Mouse (Mus musculus) right cerebral cortex, adult 18-20 months (tissue): Measurements from ENCODE around the gene Lrmda.
"Not testable (repeated sequence)": the region's sequence is repeated elsewhere in the genome, so short reads cannot be mapped to it uniquely, and the experiment has no call there.

Experiments
- DNase-seq: peaks from one replicate; pipeline ENCODE4 v3.0.0; 2022; ENCODE audit warnings: mixed read lengths

Lrmda gene

GRCm38 (mm10) chr14:22530706-22531105 lies 511.2 kb downstream of the Lrmda start:
- no peak for DNase-seq

DNA sequence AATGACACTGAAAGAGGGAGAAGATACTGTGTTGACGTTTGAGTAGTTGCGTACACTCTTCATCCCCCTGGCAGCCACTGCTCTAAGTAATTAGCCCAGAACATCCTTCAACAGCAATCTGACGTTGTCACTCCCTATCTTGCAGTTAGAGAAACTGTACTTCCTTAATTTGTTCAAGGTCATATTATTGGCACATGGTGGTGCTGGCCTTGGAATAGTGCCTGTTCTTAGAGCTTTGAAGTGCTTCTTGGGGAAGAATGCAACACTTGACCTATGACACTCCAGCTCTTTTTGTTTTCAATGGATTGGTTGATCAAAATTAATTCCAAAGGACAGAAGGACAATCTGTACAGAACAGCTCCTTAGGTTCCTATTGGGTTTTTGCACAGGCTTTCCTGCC lies 514.0 kb downstream of the Lrmda start:
- no peak for DNase-seq

GRCm38 (mm10) chr14:22545887-22546675 lies 526.6 kb downstream of the Lrmda start:
- DNase-seq: no peak

GRCm38 (mm10) chr14:22546676-22546984 lies 527.1 kb downstream of the Lrmda start:
- no peak for DNase-seq

DNA sequence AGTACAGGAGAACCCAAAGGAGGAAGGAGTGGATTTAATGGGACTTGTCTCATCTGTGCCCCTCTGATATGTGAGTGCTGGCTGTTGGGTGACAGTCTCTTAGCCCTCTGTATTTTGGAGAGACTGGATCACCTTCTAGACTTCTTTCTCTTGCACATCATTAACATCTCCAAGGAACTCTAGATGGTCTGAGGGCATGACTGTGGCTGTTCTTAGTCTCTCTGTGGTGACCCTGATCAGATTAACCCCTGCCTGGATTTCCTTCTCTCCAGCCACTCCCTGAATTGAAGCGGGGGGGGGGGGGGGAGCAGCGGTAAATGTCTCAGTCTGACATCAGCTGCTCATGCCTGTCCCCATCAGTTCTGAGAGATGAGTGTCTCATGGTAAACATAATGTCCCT lies 528.8 kb downstream of the Lrmda start:
- DNase-seq: no peak

- no peak for DNase-seq
These were observed 529.7 kb downstream of the Lrmda start for GRCm38 (mm10) chr14:22549166-22549565.

DNA sequence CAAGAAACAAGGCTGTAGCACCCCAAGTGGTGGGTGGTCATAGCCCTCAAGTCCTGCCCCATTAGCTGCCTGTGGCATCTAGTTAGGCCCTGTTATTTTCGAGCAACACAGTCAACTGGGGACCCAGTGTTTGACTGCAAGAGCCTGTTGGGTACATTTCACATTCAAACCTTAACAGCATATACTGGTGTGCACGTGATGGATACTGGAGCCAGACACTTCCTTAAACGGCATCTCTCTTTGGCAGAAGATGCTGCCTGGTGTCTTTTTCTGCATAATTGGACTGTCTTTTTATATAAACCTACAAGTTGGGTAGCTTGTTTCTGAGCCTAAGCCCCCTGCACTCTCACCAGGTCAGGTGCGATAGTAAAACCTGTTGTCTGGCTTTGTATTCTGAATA lies 532.8 kb downstream of the Lrmda start:
- no peak for DNase-seq

DNA sequence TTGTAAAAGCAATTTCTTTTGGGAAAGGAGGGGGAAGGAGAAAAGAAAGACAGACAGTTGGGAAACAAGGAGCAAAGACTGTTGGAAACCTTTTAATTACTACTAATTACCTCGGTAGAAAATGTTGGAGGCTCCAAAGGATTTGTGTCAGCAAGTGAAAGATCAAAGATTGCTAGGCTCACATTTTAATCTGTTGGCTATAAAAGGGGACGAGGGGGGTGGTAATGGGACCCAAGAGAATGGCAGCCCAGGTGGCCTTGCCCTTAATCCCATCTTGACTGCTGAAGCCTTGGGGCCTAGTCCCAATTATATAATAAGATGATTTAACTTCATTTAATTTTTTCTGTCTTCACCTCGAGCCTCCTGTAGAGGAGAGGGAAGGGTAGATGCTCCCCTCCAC lies 533.3 kb downstream of the Lrmda start:
- no peak for DNase-seq

GRCm38 (mm10) chr14:22553717-22554116 lies 534.2 kb downstream of the Lrmda start:
- DNase-seq: no peak

GRCm38 (mm10) chr14:22572486-22572885 lies 553.0 kb downstream of the Lrmda start:
- no peak for DNase-seq

DNA sequence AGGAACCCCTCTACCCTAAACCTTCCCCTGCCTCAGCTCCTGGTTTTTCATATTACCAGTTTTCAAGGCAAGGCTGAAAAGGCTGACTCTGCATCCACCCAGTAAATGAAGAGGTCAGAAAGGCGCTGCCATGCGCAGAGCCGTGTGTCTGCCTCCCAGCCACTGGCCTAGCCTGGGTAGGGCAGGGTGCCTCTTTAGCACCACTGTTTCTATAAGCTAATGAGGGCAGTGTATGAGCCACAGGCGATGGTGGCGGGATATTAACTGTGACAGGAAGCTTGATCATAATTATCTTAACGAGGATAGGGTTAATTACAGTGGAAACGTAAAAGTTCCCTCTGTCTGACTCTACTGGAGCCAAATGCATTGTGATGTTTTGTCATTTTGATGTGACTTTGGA lies 554.1 kb downstream of the Lrmda start:
- DNase-seq: no peak

GRCm38 (mm10) chr14:22574006-22574405 lies 554.5 kb downstream of the Lrmda start:
- no peak for DNase-seq

DNA sequence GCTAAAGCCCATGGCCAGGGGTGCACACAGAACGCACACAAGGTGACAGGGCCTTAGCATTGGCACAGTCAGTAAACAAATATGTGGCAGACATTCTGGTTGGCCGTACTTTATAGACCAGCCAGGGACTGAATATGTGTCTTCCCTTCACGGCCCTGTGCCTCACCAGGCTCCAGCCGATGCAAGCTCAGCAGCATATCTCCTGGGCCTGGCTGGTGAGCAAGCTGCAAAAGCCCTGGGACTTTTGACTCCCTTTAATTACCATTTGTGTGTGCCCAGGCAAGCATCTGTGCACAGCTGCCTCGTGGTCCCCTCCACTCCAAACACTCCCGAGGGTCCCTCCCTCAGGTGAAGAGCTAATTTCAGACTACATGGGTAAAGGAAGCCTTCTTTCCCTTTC lies 556.9 kb downstream of the Lrmda start:
- DNase-seq: no peak

- no peak for DNase-seq
These were observed 558.0 kb downstream of the Lrmda start for GRCm38 (mm10) chr14:22577411-22578037.

- peak; percentile 85 for DNase-seq
These were observed 558.7 kb downstream of the Lrmda start for GRCm38 (mm10) chr14:22578224-22578623.

- no peak for DNase-seq
These were observed 559.5 kb downstream of the Lrmda start for GRCm38 (mm10) chr14:22578986-22579385.

DNA sequence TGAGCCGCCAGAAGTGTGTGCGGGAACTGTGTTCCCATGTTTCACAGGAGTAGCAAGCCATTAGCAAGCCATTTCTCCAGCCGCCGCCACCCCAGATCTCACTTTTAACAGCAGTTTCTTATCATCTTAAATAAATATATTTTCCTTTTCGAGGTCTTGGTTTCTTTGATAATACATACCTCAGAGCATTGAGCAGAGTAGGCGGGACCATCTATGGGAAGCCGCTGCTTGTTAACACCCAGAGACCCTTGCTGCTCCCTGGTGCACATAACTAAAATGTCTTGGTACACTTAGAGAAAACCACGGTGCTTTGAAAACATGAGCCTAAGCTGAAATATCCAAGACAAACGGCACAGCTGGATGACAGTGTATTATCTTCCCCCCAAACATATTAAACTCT lies 562.6 kb downstream of the Lrmda start:
- DNase-seq: no peak

DNA sequence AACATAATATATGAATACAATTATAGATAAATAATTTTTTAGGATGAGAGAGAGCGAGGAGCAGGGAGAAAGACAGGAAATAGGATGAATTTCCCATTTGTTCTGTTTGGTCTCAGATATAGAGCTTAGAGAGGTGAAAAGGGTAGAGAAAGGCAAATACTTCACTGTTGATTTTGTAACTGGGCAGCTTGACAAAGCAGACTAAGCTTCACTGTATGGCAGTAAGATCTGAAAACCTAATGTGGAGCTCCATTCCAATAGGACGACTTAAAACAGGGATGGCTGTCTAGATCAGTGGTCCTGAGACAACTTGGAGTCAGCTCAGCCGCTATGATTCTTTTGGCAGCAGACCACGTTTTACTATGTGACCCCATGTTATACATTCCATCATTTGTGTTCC lies 566.8 kb downstream of the Lrmda start:
- DNase-seq: no peak

DNA sequence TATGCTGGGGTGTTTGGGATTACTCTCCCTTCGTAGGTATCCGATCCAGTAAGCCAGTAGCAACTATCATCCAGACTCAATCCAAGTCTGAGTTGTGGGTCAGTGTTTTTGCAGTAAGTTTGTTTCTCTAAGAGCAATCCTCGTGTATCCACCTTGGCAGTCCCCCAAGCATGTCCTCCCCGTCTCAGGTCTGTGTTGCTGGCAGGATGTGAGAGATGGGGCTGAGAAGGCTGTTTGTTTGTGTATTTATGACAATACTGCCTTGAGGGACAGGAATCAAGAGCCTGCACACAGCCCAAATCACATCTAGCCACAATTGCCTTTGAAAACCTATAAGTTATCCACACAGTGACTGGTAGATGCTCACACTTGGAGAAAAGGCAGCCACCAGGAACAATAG lies 567.3 kb downstream of the Lrmda start:
- DNase-seq: no peak

DNA sequence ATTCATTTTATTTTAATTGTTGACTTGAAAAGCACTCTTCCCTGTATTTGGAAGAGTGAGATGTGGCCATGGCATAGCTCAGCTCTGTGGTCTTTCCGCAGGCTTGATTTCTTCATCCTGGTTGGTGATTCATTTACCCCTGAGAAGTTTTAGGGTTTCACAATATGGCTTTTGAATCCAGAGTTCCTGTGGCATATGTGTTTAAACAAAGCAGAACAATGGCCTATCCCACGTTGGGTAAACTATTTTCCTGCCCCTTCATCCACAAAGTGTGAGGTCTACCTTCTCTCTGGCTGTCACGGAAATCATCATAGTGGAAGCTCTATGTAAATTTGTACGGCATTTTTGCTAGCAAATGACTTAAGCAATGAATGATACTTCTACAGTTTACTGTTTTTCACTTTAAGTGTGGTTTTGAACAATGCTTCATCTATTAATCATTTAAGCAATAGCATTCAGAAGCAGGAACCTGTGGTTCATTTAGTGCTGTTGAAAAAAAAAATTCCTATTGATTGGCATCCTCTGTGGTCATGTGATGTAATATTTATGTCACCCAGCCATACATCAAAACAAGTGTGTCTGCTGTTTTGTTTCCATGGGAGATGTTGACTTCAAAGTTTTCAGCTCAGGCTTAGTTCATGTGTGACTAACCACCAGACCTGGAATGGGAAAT lies 567.9 kb downstream of the Lrmda start:
- no peak for DNase-seq

DNA sequence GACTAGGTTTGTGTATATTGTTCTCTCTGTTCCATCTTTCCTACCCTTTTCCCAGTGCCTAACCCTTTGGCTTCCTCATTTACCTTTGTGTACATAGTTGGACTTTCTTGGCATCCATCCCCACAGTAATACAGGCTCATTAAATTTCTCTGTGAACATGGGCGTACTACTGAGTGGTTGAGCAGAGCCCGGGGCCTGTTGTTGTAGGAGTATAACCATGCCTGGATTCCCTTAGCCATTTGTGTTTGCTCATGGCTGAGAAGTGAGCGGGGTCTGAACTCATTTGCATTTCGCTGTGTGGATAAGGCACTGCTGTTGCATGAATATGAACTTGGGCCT lies 568.4 kb downstream of the Lrmda start:
- DNase-seq: no peak

- not testable (repeated sequence) for DNase-seq
These were observed 568.9 kb downstream of the Lrmda start for GRCm38 (mm10) chr14:22588394-22588793.

GRCm38 (mm10) chr14:22589503-22590215 lies 570.1 kb downstream of the Lrmda start:
- no peak for DNase-seq

- no peak for DNase-seq
These were observed 571.7 kb downstream of the Lrmda start for GRCm38 (mm10) chr14:22591186-22591585.
